Mouse (Mus musculus) liver, embryonic 14.5 days (tissue): ENCODE data around the gene Larp4b.

ENCODE experiments used
- CTCF ChIP-seq: IDR thresholded peaks from 2 replicates; pipeline ENCODE4 v1.5.1; 2016; ENCODE audit warnings: antibody characterized with exemption, low read depth, control low read depth
- EP300 ChIP-seq: IDR thresholded peaks from 2 replicates; pipeline ENCODE4 v1.6.1; 2016; ENCODE audit warnings: antibody characterized with exemption, low read depth

DNA sequence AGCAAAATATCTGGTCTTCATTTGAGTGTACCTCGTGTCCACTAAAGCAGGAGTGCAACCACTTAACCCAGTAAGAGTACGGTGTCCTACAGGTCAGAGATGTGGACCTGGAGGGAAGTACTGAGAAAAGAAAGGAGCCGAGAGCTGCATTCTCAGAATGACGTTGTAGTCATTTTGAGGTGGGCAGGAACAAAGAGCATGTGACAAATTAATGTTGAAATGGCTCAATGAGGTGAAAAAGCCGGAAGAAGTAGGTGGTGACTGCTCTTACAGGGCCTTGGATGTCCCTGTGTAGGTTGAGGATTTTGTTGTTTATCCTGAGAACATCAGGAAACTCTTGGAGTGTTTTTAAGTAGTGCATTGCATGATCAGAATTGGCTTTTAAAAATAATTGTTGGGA, 5.6 kb downstream of the Larp4b start:
- TF ChIP-seq EP300 (no peak), CTCF (no peak)
